Mouse (Mus musculus) embryonic facial prominence, embryonic 12.5 days (tissue): ENCODE measurements around the gene Idi2. TPM values are rescaled to one million over a fixed set of nuclear protein-coding genes. Genes with fewer than 3 reads are reported as not detected.
A peak's percentile ranks its signal among the peaks of the same experiment; 100 is the strongest.
"Not testable (repeated sequence)": the region's sequence is repeated elsewhere in the genome, so short reads cannot be mapped to it uniquely, and the experiment has no call there.

Source experiments
- ATAC-seq: fragments of 200-750 bp; cut with Nextera tagmentation; 2 replicates; pipeline ENCODE4 v1.8.0; 2017; ENCODE audit not compliant: insufficient number of reproducible peaks, insufficient read depth, low FRiP score, low TSS enrichment
- H3K27ac ChIP-seq: fragments of 300-500 bp; sonication (generic); 2 replicates; pipeline ENCODE4 v1.5.1; 2016; ENCODE audit warnings: mild to moderate bottlenecking
- H3K27me3 ChIP-seq: fragments of 300-500 bp; sonication (generic); 2 replicates; pipeline ENCODE4 v1.6.1; 2016; ENCODE audit warnings: mild to moderate bottlenecking, moderate library complexity
- H3K36me3 ChIP-seq: fragments of 300-500 bp; sonication (generic); 2 replicates; pipeline ENCODE4 v1.6.1; 2016; ENCODE audit warnings: mild to moderate bottlenecking
- H3K4me1 ChIP-seq: fragments of 300-500 bp; sonication (generic); 2 replicates; pipeline ENCODE4 v1.6.1; 2016
- H3K4me2 ChIP-seq: fragments of 300-500 bp; sonication (generic); replicated peaks from 2 replicates; pipeline ENCODE4 v1.6.1; 2016; ENCODE audit warnings: mild to moderate bottlenecking, moderate library complexity
- H3K4me3 ChIP-seq: fragments of 300-500 bp; sonication (generic); 2 replicates; pipeline ENCODE4 v1.5.1; 2016; ENCODE audit warnings: mild to moderate bottlenecking
- H3K9ac ChIP-seq: fragments of 300-500 bp; sonication (generic); 2 replicates; pipeline ENCODE4 v1.6.1; 2016; ENCODE audit warnings: mild to moderate bottlenecking, moderate library complexity
- H3K9me3 ChIP-seq: fragments of 300-500 bp; sonication (generic); 2 replicates; pipeline ENCODE4 v1.6.1; 2016; ENCODE audit warnings: mild to moderate bottlenecking, moderate library complexity
- WGBS: fragments of 180-500 bp; shearing (Covaris S2); methylation state at CpG from one replicate; pipeline ENCODE4 v1.1.7; 2016; 5-methylcytosine and 5-hydroxymethylcytosine counted together
- polyA plus RNA-seq: library from polyadenylated mRNA; unstranded; fragments of >200 nt; fragmentation: Nextera tagmentation; extraction: Ambion mirVana; gene quantifications from 2 replicates; pipeline ENCODE4 v1.2.1, GENCODE M21; 2016

Idi2 gene
- polyA plus RNA-seq, 1 experiment from 2014 or later: 0.06 TPM

GRCm38 (mm10) chr13:8961128-8961888, 8.6 kb downstream of the Idi2 start:
- ATAC-seq, H3K9ac ChIP-seq, H3K4me3 ChIP-seq, H3K9me3 ChIP-seq, H3K4me1 ChIP-seq, H3K4me2 ChIP-seq, H3K27ac ChIP-seq, H3K36me3 ChIP-seq, H3K27me3 ChIP-seq: not testable (repeated sequence)
- WGBS: 56% methylated on average over 3 of the region's 3 CpGs

DNA sequence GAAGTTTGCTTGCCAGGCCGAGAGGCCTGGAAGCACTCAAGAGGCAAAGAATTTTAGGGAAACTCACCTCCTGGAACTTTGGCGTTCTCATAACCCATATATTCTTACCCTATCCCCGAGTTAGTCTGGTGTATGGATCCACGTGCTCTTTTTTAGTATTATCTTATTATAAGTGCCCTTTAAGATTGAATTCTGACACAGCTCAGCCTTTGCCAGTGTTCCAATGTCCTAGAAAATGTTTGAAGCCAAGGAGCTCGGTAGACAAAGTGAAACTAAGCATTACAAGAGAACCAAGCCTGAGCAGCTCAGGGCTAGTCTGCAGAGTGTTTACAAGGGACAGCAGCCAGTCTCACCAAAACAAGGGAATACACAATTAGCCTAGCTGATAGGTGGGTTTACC, 9.6 kb downstream of the Idi2 start:
- H3K36me3 ChIP-seq, H3K27ac ChIP-seq, ATAC-seq, H3K27me3 ChIP-seq, H3K4me1 ChIP-seq, H3K4me3 ChIP-seq, H3K9ac ChIP-seq, H3K9me3 ChIP-seq, H3K4me2 ChIP-seq: not testable (repeated sequence)
- WGBS: 34% methylated on average over 5 of the region's 5 CpGs

DNA sequence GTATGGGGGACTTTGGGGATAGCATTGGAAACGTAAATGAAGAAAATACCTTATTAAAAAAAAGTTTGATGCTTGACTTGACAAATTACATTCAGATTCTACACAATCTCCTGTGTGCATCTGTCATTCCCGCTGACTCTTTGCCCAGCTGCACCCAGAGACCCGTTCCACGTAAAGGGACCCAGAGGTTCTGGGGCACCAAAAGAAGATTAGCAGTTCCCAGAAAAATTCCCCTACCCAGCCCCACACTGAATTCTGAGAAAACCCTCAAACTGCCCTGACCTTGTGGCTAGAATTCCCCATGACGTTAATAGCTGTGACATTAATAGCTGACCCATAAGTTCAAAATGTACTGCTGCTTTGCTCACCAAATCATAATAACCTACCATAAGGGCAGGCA, 12.6 kb downstream of the Idi2 start:
- Histone ChIP-seq H3K36me3 (peaks cover 20% of the 10 kb centered on the region), H3K9ac (no peak overlapping the region), H3K27ac (no peak overlapping the region), H3K27me3 (no peaks in the 10 kb centered on the region), H3K4me2 (no peak overlapping the region), H3K4me3 (no peak overlapping the region), H3K9me3 (no peaks in the 10 kb centered on the region), H3K4me1 (no peaks in the 10 kb centered on the region)
- 95% methylated on average over 5 of the region's 5 CpGs for WGBS
- ATAC-seq: no peak

DNA sequence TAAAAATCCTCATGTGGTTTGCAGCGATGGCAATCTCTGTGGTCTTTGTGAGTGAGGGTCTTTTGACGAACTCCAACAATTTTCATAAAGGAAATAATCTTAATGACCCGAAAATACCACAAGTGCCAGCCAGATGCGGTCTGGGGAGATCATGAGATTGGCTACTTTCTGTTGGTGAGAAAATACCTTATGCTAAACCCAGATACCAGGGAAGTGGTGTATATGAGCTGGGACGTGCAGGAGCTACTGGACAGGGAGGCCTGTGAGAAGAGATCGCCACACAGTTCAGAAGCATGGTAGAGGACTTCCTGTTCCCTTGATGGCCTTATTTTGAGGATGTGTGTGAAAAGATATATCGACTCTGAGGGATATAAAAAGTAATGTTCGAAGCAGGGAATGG, 15.1 kb downstream of the Idi2 start:
- Histone ChIP-seq H3K27ac (no peak overlapping the region), H3K9me3 (no peaks in the 10 kb centered on the region), H3K4me3 (no peak overlapping the region), H3K9ac (no peak overlapping the region), H3K36me3 (peaks cover 35% of the 10 kb centered on the region), H3K27me3 (no peaks in the 10 kb centered on the region), H3K4me1 (no peaks in the 10 kb centered on the region), H3K4me2 (no peak overlapping the region)
- WGBS: 85% methylated on average over 8 of the region's 8 CpGs
- ATAC-seq: no peak

- Histone ChIP-seq H3K27ac (no peak overlapping the region), H3K9me3 (no peaks in the 10 kb centered on the region), H3K4me2 (no peak overlapping the region), H3K4me3 (no peak overlapping the region), H3K4me1 (no peaks in the 10 kb centered on the region), H3K36me3 (peaks cover 72% of the 10 kb centered on the region), H3K27me3 (no peaks in the 10 kb centered on the region), H3K9ac (no peak overlapping the region)
- no peak for ATAC-seq
Observed at GRCm38 (mm10) chr13:8972369-8972768, 19.7 kb downstream of the Idi2 start.

DNA sequence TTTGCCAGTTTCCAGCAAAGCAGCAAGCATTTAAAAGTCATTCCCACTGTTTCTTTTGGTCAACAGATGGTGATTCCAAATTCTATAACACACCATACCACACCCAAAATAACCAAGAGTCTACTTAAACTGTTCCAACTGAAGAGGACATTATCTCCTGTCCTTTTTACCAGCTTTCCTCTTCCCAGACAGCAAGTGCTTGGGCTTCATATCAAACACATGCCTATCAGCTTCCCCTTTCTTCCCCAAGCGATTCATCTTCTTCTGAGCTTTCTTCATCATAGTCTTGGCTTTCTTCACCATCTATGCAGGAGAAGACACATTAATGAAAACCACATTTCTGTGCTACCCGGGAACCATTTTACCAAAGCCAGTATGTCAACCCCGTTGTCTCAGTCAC, 20.3 kb downstream of the Idi2 start:
- Histone ChIP-seq H3K27me3 (no peaks in the 10 kb centered on the region), H3K4me1 (no peaks in the 10 kb centered on the region), H3K36me3 (peaks cover 76% of the 10 kb centered on the region), H3K9me3 (no peaks in the 10 kb centered on the region), H3K9ac (no peak overlapping the region), H3K4me3 (no peak overlapping the region), H3K27ac (no peak overlapping the region), H3K4me2 (no peak overlapping the region)
- WGBS: 90% methylated on average over 3 of the region's 3 CpGs
- no peak for ATAC-seq

GRCm38 (mm10) chr13:8992231-8992630, 39.6 kb downstream of the Idi2 start:
- no peaks in the 10 kb centered on the region for H3K9me3 ChIP-seq
- no peak overlapping the region for H3K9ac ChIP-seq
- H3K4me2 ChIP-seq: no peak overlapping the region
- ATAC-seq: no peak
- no peak overlapping the region for H3K27ac ChIP-seq
- no peak overlapping the region for H3K4me3 ChIP-seq
- 89% methylated on average over 6 of the region's 6 CpGs for WGBS
- peaks cover 30% of the 10 kb centered on the region for H3K36me3 ChIP-seq
- H3K27me3 ChIP-seq: no peaks in the 10 kb centered on the region
- H3K4me1 ChIP-seq: peaks cover 13% of the 10 kb centered on the region

- peak overlapping the region; percentile 75 for H3K9ac ChIP-seq
- H3K27ac ChIP-seq: 0 out of 2 replicates have a peak overlapping the region, but pooled peaks have one; percentile 30
- H3K36me3 ChIP-seq: peaks cover 1% of the 10 kb centered on the region
- peak; percentile 79 for ATAC-seq
- H3K9me3 ChIP-seq: no peaks in the 10 kb centered on the region
- no peaks in the 10 kb centered on the region for H3K27me3 ChIP-seq
- H3K4me1 ChIP-seq: peaks cover 13% of the 10 kb centered on the region
- WGBS: 3% methylated on average over 33 of the region's 33 CpGs
- peak overlapping the region; percentile 85 for H3K4me3 ChIP-seq
- H3K4me2 ChIP-seq: peak overlapping the region; percentile 73
Observed at GRCm38 (mm10) chr13:8995159-8995989, 42.7 kb downstream of the Idi2 start.

DNA sequence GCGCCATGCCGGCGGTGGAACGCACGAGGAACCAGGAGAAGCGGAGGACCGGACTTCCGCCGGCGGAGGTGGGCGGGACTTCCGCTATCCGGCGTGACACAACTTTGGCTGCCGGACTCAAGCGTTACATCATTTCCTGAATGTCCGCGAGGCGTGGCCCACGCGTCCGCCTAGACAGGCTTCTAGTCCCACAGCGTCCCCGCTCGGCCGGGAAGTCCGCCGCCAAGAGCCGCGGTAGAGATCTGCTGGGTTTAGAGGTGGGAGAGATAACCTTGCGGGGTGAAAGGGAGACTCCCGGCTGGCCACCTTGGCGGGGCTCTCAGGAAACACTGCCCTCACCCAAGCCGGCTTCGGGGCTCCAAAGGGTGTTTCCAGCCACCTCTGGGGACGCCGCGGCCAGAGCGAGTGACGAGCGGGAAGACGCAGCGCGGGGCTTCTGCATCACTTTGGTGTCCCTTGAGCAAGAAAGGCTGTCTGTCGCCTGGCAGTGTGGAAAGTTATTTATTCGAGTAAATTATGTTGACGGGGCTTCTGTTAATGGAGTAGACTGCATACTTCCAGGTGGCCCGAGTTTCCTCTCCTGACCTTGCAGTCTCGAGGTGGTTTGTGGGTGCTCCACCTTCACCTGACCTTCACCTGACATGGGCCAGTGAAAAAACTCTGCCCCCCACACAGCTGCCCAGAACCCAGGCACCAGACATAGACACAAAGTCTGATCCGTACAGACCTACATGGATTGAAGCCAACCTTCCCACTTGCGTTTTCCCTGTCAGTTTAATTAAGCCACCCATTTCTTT, 43.5 kb downstream of the Idi2 start, which contains the start of gene Gtpbp4:
TSS of gene Gtpbp4 (minus strand) at position 94 of the 797 bp plus-strand sequence.
- ATAC-seq: peak; percentile 97

GRCm38 (mm10) chr13:8997221-8997620, 44.6 kb downstream of the Idi2 start:
- 85% methylated on average over 5 of the region's 5 CpGs for WGBS
- not testable (repeated sequence) for H3K4me3 ChIP-seq, H3K9ac ChIP-seq, H3K4me2 ChIP-seq, H3K27me3 ChIP-seq, H3K27ac ChIP-seq, ATAC-seq, H3K36me3 ChIP-seq, H3K9me3 ChIP-seq
- H3K4me1 ChIP-seq: peaks cover 13% of the 10 kb centered on the region

More for the DNA sequence above, 43.5 kb downstream of the Idi2 start, which contains the start of gene Gtpbp4:
- Histone ChIP-seq H3K4me3 (peak within 1 kb of the TSS; percentile 85), H3K9me3 (no peaks in the 10 kb centered on the region), H3K27me3 (no peaks in the 10 kb centered on the region), H3K4me1 (peaks cover 13% of the 10 kb centered on the region), H3K4me2 (peak within 1 kb of the TSS; percentile 73), H3K27ac (peak within 1 kb of the TSS; percentile 31; the same call in 1 of the 2 replicates), H3K36me3 (no peaks in the 10 kb centered on the region), H3K9ac (peak within 1 kb of the TSS; percentile 75)
- under 1% methylated on average over 51 of the region's 51 CpGs for WGBS

GRCm38 (mm10) chr13:8999464-8999863, 46.8 kb downstream of the Idi2 start:
- WGBS: 81% methylated on average over 8 of the region's 8 CpGs
- no peak for ATAC-seq
- H3K4me3 ChIP-seq: no peak overlapping the region

More at GRCm38 (mm10) chr13:8999464-8999863, 46.8 kb downstream of the Idi2 start:
- Histone ChIP-seq H3K9me3 (no peaks in the 10 kb centered on the region), H3K4me1 (peaks cover 11% of the 10 kb centered on the region), H3K27me3 (no peaks in the 10 kb centered on the region), H3K9ac (no peak overlapping the region), H3K27ac (no peak overlapping the region), H3K4me2 (no peak overlapping the region), H3K36me3 (no peaks in the 10 kb centered on the region)
